Comparison of ENCODE assay signal across 9 mouse cellular contexts in the genomic region with DNA sequence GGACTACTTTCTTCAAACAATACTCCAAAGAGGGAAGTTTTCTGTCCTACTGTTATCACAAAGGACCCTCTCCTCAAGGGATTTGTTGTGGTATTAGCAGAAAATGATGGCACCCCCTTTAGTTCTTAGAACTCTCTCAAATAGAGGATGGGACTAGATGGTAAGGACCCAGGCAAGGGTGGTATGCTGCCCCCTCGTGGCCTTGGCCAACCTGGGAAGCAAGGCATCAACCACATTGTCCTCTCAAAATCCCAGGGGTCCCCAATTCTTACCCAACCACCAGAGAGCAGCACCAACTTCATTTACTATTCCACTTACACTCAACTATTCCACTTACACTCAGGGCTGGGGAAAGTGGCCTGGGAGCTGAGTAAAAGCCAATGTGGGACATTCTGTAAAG. TPM values are rescaled to one million over a fixed set of nuclear protein-coding genes. Genes with fewer than 3 reads are reported as not detected.
A peak's percentile ranks its signal among the peaks of the same experiment; 100 is the strongest.
DNase-seq lines count a peak whose midpoint lies in the region; ATAC-seq and TF ChIP-seq lines count a peak whose summit lies in the region.
"Had no signal": no experiment of that assay in that cellular context is flagged by ENCODE, and none has a peak within 500 bp of the region (broad histone marks: within the 10 kb centered on the region; RNA-seq: fewer than 3 reads in every experiment).

No protein-coding gene starts in this region.

- peak; percentile 67 for TF ChIP-seq CTCF in bone marrow macrophage, adult 2 months (IDR thresholded peaks at IDR 0.05; ENCODE audit: low read depth, low read length)
- TF ChIP-seq CTCF in embryonic fibroblast, embryonic 13.5 days (IDR thresholded peaks at IDR 0.05; ENCODE audit: borderline replicate concordance, insufficient read depth, low read length) = peak; percentile 89
- TF ChIP-seq CTCF in small intestine, adult 2 months (IDR thresholded peaks at IDR 0.05; ENCODE audit: extremely low read depth, insufficient read length, insufficient replicate concordance, low read depth, low read length) = peak; percentile 82; the same call in 1 of the 2 replicates

- peaks cover 35% of the 10 kb centered on the region for H3K36me3 ChIP-seq in heart, embryonic 12.5 days
- H3K36me3 ChIP-seq in small intestine, adult 2 months (ENCODE audit: control insufficient read depth, insufficient read depth, low read length) = peaks cover 27% of the 10 kb centered on the region

- peak; percentile 60 to 85 for DNase-seq in heart, adult 18-20 months
- DNase-seq in heart, postnatal 25 days (ENCODE audit: low spot score) = peak; percentile 37
- DNase-seq in layer of hippocampus, adult 18-20 months (ENCODE audit: low spot score in 2 of 2) = peak; percentile 58 to 83
- peak; percentile 89 for DNase-seq in lung, postnatal 10 days

- H3K27ac ChIP-seq in heart, embryonic 12.5 days (ENCODE audit: poor library complexity, severe bottlenecking) = no peak overlapping the region
- no peak overlapping the region for H3K27ac ChIP-seq in bone marrow macrophage, adult 2 months (ENCODE audit: insufficient read depth, low read depth, low read length)
- H3K27ac ChIP-seq in embryonic fibroblast, embryonic 13.5 days (ENCODE audit: insufficient read depth, low read length) = no peak overlapping the region
- H3K27ac ChIP-seq in small intestine, adult 2 months (ENCODE audit: insufficient read depth, low read depth, low read length) = no peak overlapping the region
- H3K27ac ChIP-seq: midbrain, embryonic 12.5 days had no signal

- H3K4me3 ChIP-seq in heart, embryonic 12.5 days = no peak overlapping the region
- no peak overlapping the region for H3K4me3 ChIP-seq in bone marrow macrophage, adult 2 months (ENCODE audit: insufficient read depth, low read length)
- H3K4me3 ChIP-seq in embryonic fibroblast, embryonic 13.5 days (ENCODE audit: insufficient read depth, low read length) = no peak overlapping the region
- H3K4me3 ChIP-seq in small intestine, adult 2 months (ENCODE audit: low read depth, low read length) = no peak overlapping the region
- H3K4me3 ChIP-seq: midbrain, embryonic 12.5 days had no signal

- H3K9ac ChIP-seq in heart, embryonic 12.5 days = no peak overlapping the region
- H3K9ac ChIP-seq: midbrain, embryonic 12.5 days had no signal

- no peaks in the 10 kb centered on the region for H3K4me1 ChIP-seq in heart, embryonic 12.5 days (replicated peaks)
- no peaks in the 10 kb centered on the region for H3K4me1 ChIP-seq in bone marrow macrophage, adult 2 months (ENCODE audit: control insufficient read depth, insufficient read depth, low read length)
- no peaks in the 10 kb centered on the region for H3K4me1 ChIP-seq in embryonic fibroblast, embryonic 13.5 days (ENCODE audit: control insufficient read depth, insufficient read depth, low read length)
- H3K4me1 ChIP-seq in small intestine, adult 2 months (ENCODE audit: control insufficient read depth, insufficient read depth, insufficient read length, low read length) = no peaks in the 10 kb centered on the region
- H3K4me1 ChIP-seq: midbrain, embryonic 12.5 days had no signal

- intact Hi-C loops in heart, postnatal 25 days (cut with DNase I) = loop anchor here (2.0 kb wide), 1 partner anchor 166 kb away; the partner anchor contains the start of gene Gm8439

- H3K4me2 ChIP-seq in heart, embryonic 12.5 days = no peak overlapping the region
- H3K4me2 ChIP-seq: midbrain, embryonic 12.5 days had no signal

- peaks cover 23% of the 10 kb centered on the region for H3K27me3 ChIP-seq in heart, embryonic 12.5 days (replicated peaks)
- H3K27me3 ChIP-seq in small intestine, adult 2 months (ENCODE audit: control insufficient read depth, insufficient read depth, low read length) = no peaks in the 10 kb centered on the region

- TF ChIP-seq POLR2A in bone marrow macrophage, adult 2 months (IDR thresholded peaks at IDR 0.05; ENCODE audit: borderline replicate concordance, low read depth, low read length) = no peak
- TF ChIP-seq POLR2A in embryonic fibroblast, embryonic 13.5 days (IDR thresholded peaks at IDR 0.05; ENCODE audit: low read depth, low read length) = no peak
- no peak for TF ChIP-seq POLR2A in small intestine, adult 2 months (IDR thresholded peaks at IDR 0.05; ENCODE audit: low read depth, low read length)

- no peaks in the 10 kb centered on the region for H3K9me3 ChIP-seq in heart, embryonic 12.5 days (replicated peaks)
- H3K9me3 ChIP-seq: midbrain, embryonic 12.5 days had no signal

- ATAC-seq in heart, embryonic 12.5 days (ENCODE audit: insufficient number of reproducible peaks, low FRiP score) = no peak

- WGBS in heart, embryonic 12.5 days = 0% methylated on average over 1 of the region's 1 CpGs
- WGBS in small intestine, adult 2 months = 4% methylated on average over 1 of the region's 1 CpGs

RNA-seq across cellular contexts. Expression of gene Kcnq4, which starts 6.9 kb away (rescaled TPM):
- total RNA-seq in heart, adult 18-20 months (2021) = 1 to 10 TPM; 1.5 to 1.9 TPM
- polyA plus RNA-seq in heart, embryonic 12.5 days (2016; fragmentation: Nextera tagmentation; extraction: Ambion mirVana) = 0.89 and 0.95 TPM in 2 replicates
- not detected in 2 replicates for polyA plus RNA-seq in bone marrow macrophage, adult 2 months (2012; ENCODE audit: insufficient read depth, insufficient read length, missing spikeins)
- polyA plus RNA-seq in embryonic fibroblast, embryonic 13.5 days (2011; ENCODE audit: insufficient read length, low read depth, missing spikeins) = 0.74 and 0.75 TPM in 2 replicates
- 1 to 10 TPM; 1.8 to 2.2 TPM for total RNA-seq in heart, postnatal 25 days (2021)
- total RNA-seq in layer of hippocampus, adult 18-20 months (2021) = 1 to 10 TPM; 3.7 to 4.4 TPM
- polyA plus RNA-seq in small intestine, adult 2 months (2012; rRNA removed) = 3.0 and 4.3 TPM in 2 replicates

Comparison
In these comparisons a context has a peak if more than half of its experiments do, and no peak if none do; other contexts are left out.
1. DNase-seq: peak in every context shown above with its lines; median percentile 89 in lung, postnatal 10 days; 72 in heart, adult 18-20 months; 70 in layer of hippocampus, adult 18-20 months; 37 in heart, postnatal 25 days.